Mouse (Mus musculus) mature B cell (primary cell): Measurements from ENCODE around the gene 1700001P01Rik.
"Not testable (repeated sequence)": the region's sequence is repeated elsewhere in the genome, so short reads cannot be mapped to it uniquely, and the experiment has no call there.

Source experiments
- in situ Hi-C: fragments of 300-500 bp; cut with MboI; formaldehyde crosslinking; loops from 2 replicates; pipeline ENCODE4 v1.14.3; 2019

The 1700001P01Rik gene

GRCm38 (mm10) chr11:97796910-97797309 lies 21.2 kb upstream of the 1700001P01Rik start:
- in situ Hi-C loops = loop anchor here (5.0 kb wide), 2 partner anchors 85 to 190 kb away; partner anchors contain the start of genes Fbxo47 and Plxdc1

GRCm38 (mm10) chr11:97793165-97793564 lies 17.4 kb upstream of the 1700001P01Rik start:
- in situ Hi-C loops = no loop called here

- in situ Hi-C loops = not testable (repeated sequence)
Observed at GRCm38 (mm10) chr11:97790778-97791438, 15.2 kb upstream of the 1700001P01Rik start.

DNA sequence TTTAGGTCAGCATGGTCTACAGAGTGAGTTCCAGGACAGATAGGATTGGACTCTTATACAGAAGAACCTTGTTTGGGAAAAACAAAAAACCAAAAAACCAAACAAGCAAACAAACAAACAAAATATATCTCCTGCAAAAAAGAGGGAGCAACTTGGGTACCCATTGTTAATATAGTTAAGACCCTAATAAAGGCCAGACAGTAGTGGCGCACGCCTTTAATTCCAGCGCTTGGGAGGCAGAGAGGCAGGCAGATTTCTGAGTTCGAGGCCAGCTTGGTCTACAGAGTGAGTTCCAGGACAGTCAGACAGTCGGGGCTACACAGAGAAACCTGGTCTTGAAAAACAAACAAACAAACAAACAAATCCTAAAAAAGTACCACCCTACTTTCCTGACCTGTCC lies 14.0 kb upstream of the 1700001P01Rik start:
- in situ Hi-C loops = no loop called here

GRCm38 (mm10) chr11:97787961-97788360 lies 12.2 kb upstream of the 1700001P01Rik start:
- in situ Hi-C loops = no loop called here

GRCm38 (mm10) chr11:97782564-97782895 lies 6.8 kb upstream of the 1700001P01Rik start:
- in situ Hi-C loops = no loop called here

GRCm38 (mm10) chr11:97781832-97782563 lies 6.3 kb upstream of the 1700001P01Rik start, which contains the start of gene Rpl23:
Gene Rpl23, minus strand, starts transcription at chr11:97782437.
- in situ Hi-C loops = no loop called here

DNA sequence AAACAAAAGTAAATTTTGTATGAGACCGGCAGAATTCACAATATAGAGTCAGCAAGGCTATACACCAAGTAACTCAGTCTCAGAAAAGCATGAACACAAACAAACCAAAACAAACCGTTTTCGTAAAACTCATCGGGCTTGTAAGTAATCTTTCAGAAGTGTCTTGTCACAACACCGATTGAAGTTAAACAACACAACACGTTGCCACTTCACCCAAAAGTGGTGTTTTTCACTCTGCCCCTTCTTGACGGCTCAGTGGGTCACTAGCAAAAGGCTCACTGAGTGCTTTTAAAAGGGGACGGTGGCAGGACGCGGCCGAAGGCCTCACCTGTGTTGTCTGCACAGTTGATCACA lies 5.7 kb upstream of the 1700001P01Rik start:
- in situ Hi-C loops = no loop called here

- in situ Hi-C loops = no loop called here
Observed at GRCm38 (mm10) chr11:97779968-97780701, 4.4 kb upstream of the 1700001P01Rik start.

- in situ Hi-C loops = no loop called here
Observed at GRCm38 (mm10) chr11:97778918-97779317, 3.2 kb upstream of the 1700001P01Rik start.

- in situ Hi-C loops = no loop called here
Observed at GRCm38 (mm10) chr11:97777129-97777529, 1.4 kb upstream of the 1700001P01Rik start.

GRCm38 (mm10) chr11:97776497-97777128 lies 895 bp upstream of the 1700001P01Rik start:
- in situ Hi-C loops = no loop called here

DNA sequence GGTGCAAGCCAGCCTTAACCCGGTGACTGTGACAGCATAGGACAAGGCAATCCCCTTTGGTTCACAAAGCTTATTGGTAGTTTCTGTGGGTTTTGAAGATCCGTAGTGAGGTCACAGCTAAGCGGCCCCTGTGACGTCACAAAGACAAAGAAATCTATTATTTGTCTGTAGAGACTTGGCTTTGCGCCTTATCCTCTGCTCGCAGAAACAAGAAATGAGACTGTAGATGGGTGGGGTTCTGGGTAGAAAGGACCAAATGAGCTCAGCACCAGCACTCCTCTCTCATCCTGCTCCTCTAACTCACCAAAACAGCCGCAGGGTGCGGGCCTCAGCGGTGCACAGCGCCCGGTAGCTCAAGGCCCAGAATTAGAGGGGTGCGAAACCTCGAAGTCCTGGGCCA lies 532 bp downstream of the 1700001P01Rik start:
- in situ Hi-C loops = no loop called here

GRCm38 (mm10) chr11:97771410-97771809 lies 4.3 kb downstream of the 1700001P01Rik start:
- in situ Hi-C loops = no loop called here

DNA sequence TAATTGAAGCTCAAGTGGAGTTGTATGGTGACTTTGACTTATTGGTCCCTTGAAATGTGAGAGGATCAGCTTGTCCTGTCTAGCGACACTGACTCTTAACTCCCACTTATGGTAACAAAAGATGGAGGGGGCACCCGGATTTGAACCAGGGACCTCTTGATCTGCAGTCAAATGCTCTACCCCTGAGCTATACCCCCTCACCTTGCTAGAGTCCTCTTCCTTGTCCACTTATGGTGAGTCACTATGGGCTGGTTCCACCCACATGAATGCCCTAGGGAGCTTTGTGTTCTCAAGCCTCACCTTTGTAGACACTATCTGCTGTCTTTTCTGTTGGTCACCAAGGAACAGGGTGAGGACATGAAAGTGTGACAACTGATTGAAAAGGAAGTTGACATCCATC lies 6.0 kb downstream of the 1700001P01Rik start:
- in situ Hi-C loops = no loop called here

DNA sequence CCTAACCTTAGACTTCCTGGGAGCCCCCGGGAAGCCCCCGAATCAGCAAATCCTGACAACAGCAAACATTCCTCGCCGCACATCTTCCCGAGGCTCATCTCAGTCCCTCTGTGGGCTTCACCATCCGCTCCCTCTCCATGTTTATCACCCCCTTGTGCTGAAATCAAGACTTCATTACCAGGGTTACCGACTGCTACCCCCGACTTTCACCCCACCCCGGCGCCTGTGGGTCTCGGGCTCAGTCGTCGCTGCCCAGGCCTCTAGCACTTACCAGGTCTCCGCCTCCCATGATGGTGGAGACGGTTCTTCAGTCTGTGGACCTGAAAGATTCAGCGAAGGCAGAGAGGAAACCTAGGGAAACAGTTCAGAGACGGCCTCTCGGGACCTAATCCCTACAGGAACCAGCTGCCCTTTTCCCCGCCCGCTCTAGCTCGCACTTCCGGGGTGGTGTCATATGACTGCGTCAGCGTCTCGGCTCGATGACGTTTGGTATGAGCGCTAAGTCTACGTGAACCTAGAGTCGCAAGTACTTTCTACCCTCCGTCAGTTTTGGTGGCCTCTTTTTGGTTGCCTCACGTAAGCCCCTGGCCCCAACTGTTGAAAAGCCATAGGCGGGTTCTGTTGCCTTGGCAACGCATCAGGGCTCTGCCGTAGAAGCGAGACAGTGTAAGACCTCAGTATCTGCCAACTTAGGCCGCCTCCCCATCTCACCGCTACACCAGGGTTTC lies 9.4 kb downstream of the 1700001P01Rik start, which contains the start of gene Cwc25:
Cwc25 (minus strand) TSS at position 403 of the 728 bp plus-strand sequence.
- in situ Hi-C loops = no loop called here

GRCm38 (mm10) chr11:97761638-97762037 lies 14.1 kb downstream of the 1700001P01Rik start:
- in situ Hi-C loops = no loop called here

- in situ Hi-C loops = no loop called here
Observed at GRCm38 (mm10) chr11:97758942-97759341, 16.8 kb downstream of the 1700001P01Rik start.

GRCm38 (mm10) chr11:97758125-97758524 lies 17.6 kb downstream of the 1700001P01Rik start:
- in situ Hi-C loops = no loop called here

- in situ Hi-C loops = no loop called here
Observed at GRCm38 (mm10) chr11:97753277-97753676, 22.4 kb downstream of the 1700001P01Rik start.

GRCm38 (mm10) chr11:97748496-97748895 lies 27.2 kb downstream of the 1700001P01Rik start:
- in situ Hi-C loops = no loop called here
